Mouse (Mus musculus): ENCODE data around the gene Arl13b. TPM values are rescaled to one million over a fixed set of nuclear protein-coding genes. Genes with fewer than 3 reads are reported as not detected.

The Arl13b gene
- 22.1 and 28.1 TPM in 2 replicates for polyA plus RNA-seq (2015; fragmentation: Nextera tagmentation; extraction: Ambion mirVana)

GRCm38 (mm10) chr16:62846498-62847312 is at the start of gene Arl13b:
Gene Arl13b, minus strand, starts transcription at chr16:62847040.
- Histone ChIP-seq H3K27ac (ENCODE audit: low read length) (0 out of 2 replicates have a peak within 1 kb of the TSS, but pooled peaks have one; percentile 20), H3K4me3 (replicated peaks; ENCODE audit: low read length) (peak within 1 kb of the TSS; percentile 92), H3K4me2 (ENCODE audit: low read length) (peak within 1 kb of the TSS; percentile 81), H3K9ac (replicated peaks; ENCODE audit: low read depth, low read length) (peak within 1 kb of the TSS; percentile 83), H3K27me3 (replicated peaks; ENCODE audit: control insufficient read depth, insufficient read depth, low read length) (no peaks in the 10 kb centered on the region), H3K36me3 (ENCODE audit: control insufficient read depth, insufficient read depth) (no peaks in the 10 kb centered on the region), H3K4me1 (replicated peaks; ENCODE audit: control insufficient read depth, insufficient read depth, low read length) (peaks cover 9% of the 10 kb centered on the region), H3K9me3 (ENCODE audit: control insufficient read depth, low read length) (no peaks in the 10 kb centered on the region)
- WGBS = under 1% methylated on average over 51 of the region's 52 CpGs
- ATAC-seq = peak; percentile 100

GRCm38 (mm10) chr16:62895824-62896223 is 49.0 kb upstream of the Arl13b start:
- Histone ChIP-seq H3K4me2 (ENCODE audit: low read length) (no peak overlapping the region), H3K9ac (replicated peaks; ENCODE audit: low read depth, low read length) (no peak overlapping the region), H3K36me3 (ENCODE audit: control insufficient read depth, insufficient read depth) (no peaks in the 10 kb centered on the region), H3K4me3 (replicated peaks; ENCODE audit: low read length) (no peak overlapping the region), H3K27me3 (replicated peaks; ENCODE audit: control insufficient read depth, insufficient read depth, low read length) (no peaks in the 10 kb centered on the region), H3K4me1 (replicated peaks; ENCODE audit: control insufficient read depth, insufficient read depth, low read length) (no peaks in the 10 kb centered on the region), H3K9me3 (ENCODE audit: control insufficient read depth, low read length) (no peaks in the 10 kb centered on the region), H3K27ac (ENCODE audit: low read length) (no peak overlapping the region)
- ATAC-seq = no peak
- WGBS = 85% methylated on average over 3 of the region's 3 CpGs

GRCm38 (mm10) chr16:62874065-62874464 is 27.2 kb upstream of the Arl13b start:
- H3K9ac ChIP-seq (replicated peaks; ENCODE audit: low read depth, low read length) = no peak overlapping the region
- H3K9me3 ChIP-seq (ENCODE audit: control insufficient read depth, low read length) = no peaks in the 10 kb centered on the region
- WGBS = 49% methylated on average over 6 of the region's 6 CpGs
- H3K36me3 ChIP-seq (ENCODE audit: control insufficient read depth, insufficient read depth) = no peaks in the 10 kb centered on the region
- no peaks in the 10 kb centered on the region for H3K4me1 ChIP-seq (replicated peaks; ENCODE audit: control insufficient read depth, insufficient read depth, low read length)
- H3K27me3 ChIP-seq (replicated peaks; ENCODE audit: control insufficient read depth, insufficient read depth, low read length) = no peaks in the 10 kb centered on the region
- ATAC-seq = no peak
- H3K4me2 ChIP-seq (ENCODE audit: low read length) = no peak overlapping the region
- H3K4me3 ChIP-seq (replicated peaks; ENCODE audit: low read length) = no peak overlapping the region
- no peak overlapping the region for H3K27ac ChIP-seq (ENCODE audit: low read length)

GRCm38 (mm10) chr16:62873180-62873579 is 26.3 kb upstream of the Arl13b start:
- H3K9me3 ChIP-seq (ENCODE audit: control insufficient read depth, low read length) = no peaks in the 10 kb centered on the region
- ATAC-seq = no peak
- H3K9ac ChIP-seq (replicated peaks; ENCODE audit: low read depth, low read length) = no peak overlapping the region
- 50% methylated on average over 4 of the region's 4 CpGs for WGBS
- H3K4me3 ChIP-seq (replicated peaks; ENCODE audit: low read length) = no peak overlapping the region
- H3K4me1 ChIP-seq (replicated peaks; ENCODE audit: control insufficient read depth, insufficient read depth, low read length) = no peaks in the 10 kb centered on the region
- H3K27ac ChIP-seq (ENCODE audit: low read length) = no peak overlapping the region
- no peaks in the 10 kb centered on the region for H3K36me3 ChIP-seq (ENCODE audit: control insufficient read depth, insufficient read depth)
- no peak overlapping the region for H3K4me2 ChIP-seq (ENCODE audit: low read length)
- H3K27me3 ChIP-seq (replicated peaks; ENCODE audit: control insufficient read depth, insufficient read depth, low read length) = no peaks in the 10 kb centered on the region

GRCm38 (mm10) chr16:62872688-62873117 is 25.9 kb upstream of the Arl13b start:
- no peak overlapping the region for H3K4me2 ChIP-seq (ENCODE audit: low read length)
- no peaks in the 10 kb centered on the region for H3K27me3 ChIP-seq (replicated peaks; ENCODE audit: control insufficient read depth, insufficient read depth, low read length)
- H3K4me1 ChIP-seq (replicated peaks; ENCODE audit: control insufficient read depth, insufficient read depth, low read length) = no peaks in the 10 kb centered on the region
- H3K27ac ChIP-seq (ENCODE audit: low read length) = no peak overlapping the region
- H3K9ac ChIP-seq (replicated peaks; ENCODE audit: low read depth, low read length) = no peak overlapping the region
- ATAC-seq = no peak
- no peaks in the 10 kb centered on the region for H3K9me3 ChIP-seq (ENCODE audit: control insufficient read depth, low read length)
- WGBS = 77% methylated on average over 5 of the region's 5 CpGs
- no peak overlapping the region for H3K4me3 ChIP-seq (replicated peaks; ENCODE audit: low read length)
- no peaks in the 10 kb centered on the region for H3K36me3 ChIP-seq (ENCODE audit: control insufficient read depth, insufficient read depth)

GRCm38 (mm10) chr16:62861455-62861854 is 14.6 kb upstream of the Arl13b start:
- H3K4me1 ChIP-seq (replicated peaks; ENCODE audit: control insufficient read depth, insufficient read depth, low read length) = no peaks in the 10 kb centered on the region
- no peaks in the 10 kb centered on the region for H3K36me3 ChIP-seq (ENCODE audit: control insufficient read depth, insufficient read depth)
- ATAC-seq = no peak
- H3K9ac ChIP-seq (replicated peaks; ENCODE audit: low read depth, low read length) = no peak overlapping the region
- H3K27me3 ChIP-seq (replicated peaks; ENCODE audit: control insufficient read depth, insufficient read depth, low read length) = no peaks in the 10 kb centered on the region
- WGBS = 63% methylated on average over 6 of the region's 6 CpGs
- H3K9me3 ChIP-seq (ENCODE audit: control insufficient read depth, low read length) = no peaks in the 10 kb centered on the region
- no peak overlapping the region for H3K27ac ChIP-seq (ENCODE audit: low read length)
- no peak overlapping the region for H3K4me3 ChIP-seq (replicated peaks; ENCODE audit: low read length)
- no peak overlapping the region for H3K4me2 ChIP-seq (ENCODE audit: low read length)

GRCm38 (mm10) chr16:62860140-62860539 is 13.3 kb upstream of the Arl13b start:
- Histone ChIP-seq H3K27me3 (replicated peaks; ENCODE audit: control insufficient read depth, insufficient read depth, low read length) (no peaks in the 10 kb centered on the region), H3K36me3 (ENCODE audit: control insufficient read depth, insufficient read depth) (no peaks in the 10 kb centered on the region), H3K4me1 (replicated peaks; ENCODE audit: control insufficient read depth, insufficient read depth, low read length) (no peaks in the 10 kb centered on the region), H3K27ac (ENCODE audit: low read length) (no peak overlapping the region), H3K4me2 (ENCODE audit: low read length) (no peak overlapping the region), H3K9ac (replicated peaks; ENCODE audit: low read depth, low read length) (no peak overlapping the region), H3K9me3 (ENCODE audit: control insufficient read depth, low read length) (no peaks in the 10 kb centered on the region), H3K4me3 (replicated peaks; ENCODE audit: low read length) (no peak overlapping the region)
- ATAC-seq = no peak
- WGBS = 74% methylated on average over 1 of the region's 1 CpGs

GRCm38 (mm10) chr16:62858018-62858417 is 11.2 kb upstream of the Arl13b start:
- no peak for ATAC-seq
- no peaks in the 10 kb centered on the region for H3K27me3 ChIP-seq (replicated peaks; ENCODE audit: control insufficient read depth, insufficient read depth, low read length)
- no peak overlapping the region for H3K4me2 ChIP-seq (ENCODE audit: low read length)
- H3K4me1 ChIP-seq (replicated peaks; ENCODE audit: control insufficient read depth, insufficient read depth, low read length) = peaks cover 9% of the 10 kb centered on the region
- H3K36me3 ChIP-seq (ENCODE audit: control insufficient read depth, insufficient read depth) = no peaks in the 10 kb centered on the region
- no peak overlapping the region for H3K9ac ChIP-seq (replicated peaks; ENCODE audit: low read depth, low read length)
- H3K4me3 ChIP-seq (replicated peaks; ENCODE audit: low read length) = no peak overlapping the region
- H3K27ac ChIP-seq (ENCODE audit: low read length) = no peak overlapping the region
- H3K9me3 ChIP-seq (ENCODE audit: control insufficient read depth, low read length) = no peaks in the 10 kb centered on the region
- 96% methylated on average over 1 of the region's 1 CpGs for WGBS

- whole genome bisulfite sequencing = 94% methylated on average over 2 of the region's 2 CpGs
- no peak overlapping the region for H3K27ac ChIP-seq (ENCODE audit: low read length)
- no peaks in the 10 kb centered on the region for H3K27me3 ChIP-seq (replicated peaks; ENCODE audit: control insufficient read depth, insufficient read depth, low read length)
- no peak overlapping the region for H3K4me3 ChIP-seq (replicated peaks; ENCODE audit: low read length)
- no peak for ATAC-seq
- peaks cover 9% of the 10 kb centered on the region for H3K4me1 ChIP-seq (replicated peaks; ENCODE audit: control insufficient read depth, insufficient read depth, low read length)
- no peaks in the 10 kb centered on the region for H3K9me3 ChIP-seq (ENCODE audit: control insufficient read depth, low read length)
- no peak overlapping the region for H3K9ac ChIP-seq (replicated peaks; ENCODE audit: low read depth, low read length)
- no peaks in the 10 kb centered on the region for H3K36me3 ChIP-seq (ENCODE audit: control insufficient read depth, insufficient read depth)
- no peak overlapping the region for H3K4me2 ChIP-seq (ENCODE audit: low read length)
These were observed 10.7 kb upstream of the Arl13b start for GRCm38 (mm10) chr16:62857498-62857897.
